Mouse (Mus musculus) embryonic stem cell, embryonic (primary cell): ENCODE data around the gene Gm1604a.
"Not testable (repeated sequence)": the region's sequence is repeated elsewhere in the genome, so short reads cannot be mapped to it uniquely, and the experiment has no call there.

Source experiments
- CTCF ChIA-PET, 4 experiments: fragments of 300-600 bp in 2 of 4; fragments of 350-600 bp in 2 of 4; sonication (Branson Sonifier 250); formaldehyde crosslinking; loops; one replicate each; lab custom pipeline; 2022; ENCODE audit warnings: inconsistent platforms in 2 of 4; lab: Charles Lee
- POLR2A ChIA-PET, 4 experiments: fragments of 300-600 bp in 2 of 4; fragments of 350-600 bp in 2 of 4; sonication (Branson Sonifier 250); formaldehyde crosslinking; loops; one replicate each; lab custom pipeline; 2022; ENCODE audit warnings: antibody characterized with exemption in 4 of 4, inconsistent platforms in 1 of 4; lab: Charles Lee

The Gm1604a gene

GRCm38 (mm10) chr17:7025257-7025656 is at the start of gene Gm1604a:
Gene Gm1604a (plus strand): TSS chr17:7025568.
- CTCF ChIA-PET, POLR2A ChIA-PET: not testable (repeated sequence)

GRCm38 (mm10) chr17:6978287-6979248 is 46.8 kb upstream of the Gm1604a start, which contains the start of gene Gm49721:
Gene Gm49721 (plus strand): TSS chr17:6978904.
- CTCF ChIA-PET = not testable (repeated sequence)
- POLR2A ChIA-PET = interaction anchor here in 2 of 4 experiments (0.6 to 0.7 kb wide), 3 partner anchors 227 to 1301 kb away, joined by 3 to 4 read pairs (median 3); no protein-coding TSS in a partner anchor

GRCm38 (mm10) chr17:6979380-6979779 is 46.0 kb upstream of the Gm1604a start:
- POLR2A ChIA-PET = interaction anchor here in 2 of 4 experiments (0.6 to 0.7 kb wide), 3 partner anchors 119 to 1301 kb away, joined by 3 to 4 read pairs (median 3); no protein-coding TSS in a partner anchor
- CTCF ChIA-PET = not testable (repeated sequence)

GRCm38 (mm10) chr17:6980144-6980543 is 45.2 kb upstream of the Gm1604a start:
- CTCF ChIA-PET = not testable (repeated sequence)

GRCm38 (mm10) chr17:6986118-6986517 is 39.2 kb upstream of the Gm1604a start:
- POLR2A ChIA-PET = not testable (repeated sequence)

More at GRCm38 (mm10) chr17:6980144-6980543, 45.2 kb upstream of the Gm1604a start:
- POLR2A ChIA-PET = not testable (repeated sequence)

GRCm38 (mm10) chr17:6995504-6995903 is 29.9 kb upstream of the Gm1604a start:
- CTCF ChIA-PET, POLR2A ChIA-PET: not testable (repeated sequence)

More at GRCm38 (mm10) chr17:6986118-6986517, 39.2 kb upstream of the Gm1604a start:
- CTCF ChIA-PET = not testable (repeated sequence)

- CTCF ChIA-PET, POLR2A ChIA-PET: not testable (repeated sequence)
Observed at GRCm38 (mm10) chr17:6996826-6997225, 28.5 kb upstream of the Gm1604a start.

GRCm38 (mm10) chr17:6997778-6998490 is 27.4 kb upstream of the Gm1604a start:
- POLR2A ChIA-PET = not testable (repeated sequence)

GRCm38 (mm10) chr17:7001790-7002585 is 23.4 kb upstream of the Gm1604a start:
- POLR2A ChIA-PET, CTCF ChIA-PET: not testable (repeated sequence)

More at GRCm38 (mm10) chr17:6997778-6998490, 27.4 kb upstream of the Gm1604a start:
- CTCF ChIA-PET = not testable (repeated sequence)

- POLR2A ChIA-PET = not testable (repeated sequence)
- CTCF ChIA-PET = interaction anchor here in 1 of 4 experiments (0.6 kb wide), 1 partner anchor 1253 kb away, joined by 3 read pairs; no protein-coding TSS in a partner anchor
Observed at GRCm38 (mm10) chr17:7003392-7003791, 22.0 kb upstream of the Gm1604a start.

GRCm38 (mm10) chr17:7005646-7006045 is 19.7 kb upstream of the Gm1604a start:
- CTCF ChIA-PET, POLR2A ChIA-PET: not testable (repeated sequence)

- POLR2A ChIA-PET, CTCF ChIA-PET: not testable (repeated sequence)
Observed at GRCm38 (mm10) chr17:7008885-7009284, 16.5 kb upstream of the Gm1604a start.

GRCm38 (mm10) chr17:7009440-7009839 is 15.9 kb upstream of the Gm1604a start:
- POLR2A ChIA-PET, CTCF ChIA-PET: not testable (repeated sequence)

GRCm38 (mm10) chr17:7009901-7010300 is 15.5 kb upstream of the Gm1604a start:
- POLR2A ChIA-PET, CTCF ChIA-PET: not testable (repeated sequence)

GRCm38 (mm10) chr17:7014190-7014589 is 11.2 kb upstream of the Gm1604a start:
- POLR2A ChIA-PET, CTCF ChIA-PET: not testable (repeated sequence)

GRCm38 (mm10) chr17:7025764-7026346 is 487 bp downstream of the Gm1604a start:
- POLR2A ChIA-PET, CTCF ChIA-PET: not testable (repeated sequence)

GRCm38 (mm10) chr17:7030204-7030603 is 4.8 kb downstream of the Gm1604a start:
- POLR2A ChIA-PET, CTCF ChIA-PET: not testable (repeated sequence)

- CTCF ChIA-PET, POLR2A ChIA-PET: not testable (repeated sequence)
Observed at GRCm38 (mm10) chr17:7030622-7031174, 5.3 kb downstream of the Gm1604a start.
